Mouse (Mus musculus): Measurements from ENCODE around the gene Arf4. TPM values are rescaled to one million over a fixed set of nuclear protein-coding genes. Genes with fewer than 3 reads are reported as not detected.
A peak's percentile ranks its signal among the peaks of the same experiment; 100 is the strongest.
"Not testable (repeated sequence)": the region's sequence is repeated elsewhere in the genome, so short reads cannot be mapped to it uniquely, and the experiment has no call there.

Arf4 gene
- polyA plus RNA-seq, 1 experiment = 69.6 TPM

DNA sequence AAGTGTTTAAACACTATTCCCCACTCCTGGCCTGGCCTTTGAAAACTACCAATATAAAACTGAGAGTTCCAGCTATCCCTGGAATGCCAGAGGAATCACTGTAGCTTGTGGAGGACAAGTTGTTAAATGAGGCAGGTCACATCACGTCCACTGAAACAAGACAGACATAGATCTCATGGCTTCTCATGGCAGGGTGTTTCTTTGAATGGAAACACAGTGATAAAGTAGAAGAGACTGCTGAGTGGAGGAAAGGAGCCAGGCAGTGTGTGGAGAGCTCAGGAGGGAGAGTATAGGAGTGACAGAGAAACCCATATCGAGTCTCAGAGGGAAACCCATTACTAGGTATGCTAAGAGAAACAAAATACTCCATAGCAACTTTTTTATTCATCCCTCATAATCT lies 52.9 kb downstream of the Arf4 start:
- no peak for TF ChIP-seq CTCF (IDR thresholded peaks at IDR 0.05; ENCODE audit: extremely low read depth, insufficient read depth, insufficient read length, insufficient replicate concordance)
- TF ChIP-seq POLR2A (IDR thresholded peaks at IDR 0.05; ENCODE audit: low read depth, low read length) = no peak
- no peaks in the 10 kb centered on the region for H3K36me3 ChIP-seq (ENCODE audit: control insufficient read depth, insufficient read depth, low read length)
- no peaks in the 10 kb centered on the region for H3K27me3 ChIP-seq (ENCODE audit: control insufficient read depth, insufficient read depth, low read length)
- WGBS = 77% methylated on average over 2 of the region's 2 CpGs
- H3K27ac ChIP-seq (ENCODE audit: insufficient read depth, low read length) = no peak overlapping the region
- no peak overlapping the region for H3K4me3 ChIP-seq (ENCODE audit: extremely low read depth, insufficient read depth, insufficient read length)
- DNase-seq (ENCODE audit: low read depth in 1 of 2, low spot score in 2 of 2) = no peak
- H3K4me1 ChIP-seq (ENCODE audit: control insufficient read depth, insufficient read depth, insufficient read length) = no peaks in the 10 kb centered on the region

DNA sequence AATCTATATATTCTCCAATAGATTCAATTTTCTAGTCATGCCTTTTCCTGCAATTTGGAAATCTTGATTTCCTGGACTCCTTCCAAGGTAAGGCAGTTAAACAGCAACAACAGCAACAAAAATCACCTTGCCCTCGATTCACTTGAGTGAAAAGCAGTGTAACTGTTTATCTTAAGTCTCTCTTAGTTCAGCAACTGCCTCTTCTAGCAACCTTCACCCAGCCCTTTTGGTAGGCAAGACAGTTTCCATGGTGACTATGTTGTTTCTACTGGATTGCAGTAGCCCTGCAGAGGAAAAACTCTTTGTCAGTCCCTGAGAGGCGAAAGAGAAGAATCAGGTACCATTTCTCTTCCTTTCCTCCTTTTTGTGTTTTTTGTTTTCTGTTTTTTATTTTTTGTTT lies 53.5 kb downstream of the Arf4 start:
- Histone ChIP-seq H3K27me3 (ENCODE audit: control insufficient read depth, insufficient read depth, low read length) (no peaks in the 10 kb centered on the region), H3K4me3 (ENCODE audit: extremely low read depth, insufficient read depth, insufficient read length) (no peak overlapping the region), H3K4me1 (ENCODE audit: control insufficient read depth, insufficient read depth, insufficient read length) (no peaks in the 10 kb centered on the region), H3K27ac (ENCODE audit: insufficient read depth, low read length) (no peak overlapping the region), H3K36me3 (ENCODE audit: control insufficient read depth, insufficient read depth, low read length) (no peaks in the 10 kb centered on the region)
- WGBS = 76% methylated on average over 2 of the region's 2 CpGs
- no peak for DNase-seq (ENCODE audit: low read depth in 1 of 2, low spot score in 2 of 2)
- TF ChIP-seq POLR2A (IDR thresholded peaks at IDR 0.05; ENCODE audit: low read depth, low read length) (no peak), CTCF (IDR thresholded peaks at IDR 0.05; ENCODE audit: extremely low read depth, insufficient read depth, insufficient read length, insufficient replicate concordance) (no peak)

DNA sequence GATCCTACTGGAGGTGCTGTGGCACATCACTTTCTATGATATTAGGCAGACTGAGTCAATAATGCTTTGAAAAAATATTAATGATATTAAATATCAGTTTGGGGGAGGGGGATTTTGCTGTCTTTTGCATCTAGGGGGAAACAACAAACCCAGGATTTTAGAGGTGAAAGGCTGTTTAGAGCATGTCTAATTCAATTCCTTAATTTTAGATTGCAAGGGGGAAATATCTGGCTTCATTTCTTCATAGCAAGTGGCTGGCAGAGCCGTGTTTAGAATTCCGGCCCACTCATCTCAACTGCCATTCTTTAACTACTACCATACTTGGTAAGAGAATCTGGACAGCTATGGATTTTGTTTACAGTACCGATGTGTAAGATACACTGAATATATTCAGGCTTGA lies 55.1 kb downstream of the Arf4 start, which contains the start of gene Dnah12:
TSS of gene Dnah12 (plus strand) at position 301 of the 400 bp plus-strand sequence.
- DNase-seq (ENCODE audit: low read depth in 1 of 2, low spot score in 2 of 2) = no peak
- Histone ChIP-seq H3K27ac (ENCODE audit: insufficient read depth, low read length) (no peak within 1 kb of the TSS), H3K4me3 (ENCODE audit: extremely low read depth, insufficient read depth, insufficient read length) (no peak within 1 kb of the TSS), H3K36me3 (ENCODE audit: control insufficient read depth, insufficient read depth, low read length) (no peaks in the 10 kb centered on the region), H3K27me3 (ENCODE audit: control insufficient read depth, insufficient read depth, low read length) (no peaks in the 10 kb centered on the region), H3K4me1 (ENCODE audit: control insufficient read depth, insufficient read depth, insufficient read length) (no peaks in the 10 kb centered on the region)
- TF ChIP-seq POLR2A (IDR thresholded peaks at IDR 0.05; ENCODE audit: low read depth, low read length) = no peak
- no peak for TF ChIP-seq CTCF (IDR thresholded peaks at IDR 0.05; ENCODE audit: extremely low read depth, insufficient read depth, insufficient read length, insufficient replicate concordance)
- WGBS = 95% methylated on average over 3 of the region's 3 CpGs

DNA sequence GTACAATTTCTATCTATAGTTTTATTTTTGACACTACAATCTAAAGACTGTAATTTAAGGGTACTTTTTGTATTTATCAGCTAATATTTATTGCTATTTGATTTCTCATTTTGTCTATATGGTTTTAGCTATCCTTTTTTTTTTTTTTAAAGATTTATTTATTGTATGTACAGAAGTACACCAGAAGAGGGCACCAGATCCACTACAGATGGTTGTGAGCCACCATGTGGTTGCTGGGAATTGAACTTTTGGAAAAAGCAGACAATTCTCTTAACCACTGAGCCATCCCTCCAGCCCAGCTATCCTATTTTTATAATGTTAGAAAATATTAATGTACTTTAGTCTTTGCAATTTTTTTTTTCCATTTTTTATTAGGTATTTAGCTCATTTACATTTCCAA lies 60.0 kb downstream of the Arf4 start:
- TF ChIP-seq POLR2A (IDR thresholded peaks at IDR 0.05; ENCODE audit: low read depth, low read length) (no peak), CTCF (IDR thresholded peaks at IDR 0.05; ENCODE audit: extremely low read depth, insufficient read depth, insufficient read length, insufficient replicate concordance) (no peak)
- Histone ChIP-seq H3K27ac (ENCODE audit: insufficient read depth, low read length) (no peak overlapping the region), H3K36me3 (ENCODE audit: control insufficient read depth, insufficient read depth, low read length) (no peaks in the 10 kb centered on the region), H3K27me3 (ENCODE audit: control insufficient read depth, insufficient read depth, low read length) (no peaks in the 10 kb centered on the region), H3K4me1 (ENCODE audit: control insufficient read depth, insufficient read depth, insufficient read length) (no peaks in the 10 kb centered on the region), H3K4me3 (ENCODE audit: extremely low read depth, insufficient read depth, insufficient read length) (no peak overlapping the region)
- peak in 1 of 2 experiments; percentile 19 for DNase-seq (ENCODE audit: low read depth in 1 of 2, low spot score in 2 of 2)

DNA sequence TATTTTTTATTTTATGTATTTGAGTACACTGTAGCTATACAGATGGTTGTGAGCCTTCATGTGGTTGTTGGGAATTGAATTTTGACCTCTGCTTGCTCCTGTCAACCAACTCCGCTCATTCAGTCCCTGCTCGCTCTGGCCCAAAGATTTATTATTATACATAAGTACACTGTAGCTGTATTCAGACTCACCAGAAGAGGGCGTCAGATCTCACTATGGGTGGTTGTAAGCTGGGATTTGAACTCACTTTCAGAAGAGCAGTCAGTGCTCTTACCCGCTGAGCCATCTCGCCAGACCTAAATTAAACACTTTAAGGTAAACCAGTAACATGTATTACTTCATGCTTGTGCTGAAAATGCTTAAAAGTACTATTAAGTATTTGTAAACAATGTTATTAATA lies 67.4 kb downstream of the Arf4 start:
- H3K4me1 ChIP-seq (ENCODE audit: control insufficient read depth, insufficient read depth, insufficient read length); H3K36me3 ChIP-seq (ENCODE audit: control insufficient read depth, insufficient read depth, low read length); DNase-seq (ENCODE audit: low read depth in 1 of 2, low spot score in 2 of 2); H3K27ac ChIP-seq (ENCODE audit: insufficient read depth, low read length); H3K27me3 ChIP-seq (ENCODE audit: control insufficient read depth, insufficient read depth, low read length); H3K4me3 ChIP-seq (ENCODE audit: extremely low read depth, insufficient read depth, insufficient read length): not testable (repeated sequence)
- WGBS = 90% methylated on average over 5 of the region's 5 CpGs

Other genes starting within 250 kb of the Arf4 start
- gene Slmap, start 103.1 kb upstream of the Arf4 start, polyA plus RNA-seq (2012; rRNA removed) = 9.3 and 14.8 TPM in 2 replicates
- 8.8 and 10.0 TPM in 2 replicates for gene Dennd6a, start 64.2 kb upstream of the Arf4 start, polyA plus RNA-seq (2012; rRNA removed)
- gene Pde12, start 31.8 kb downstream of the Arf4 start, polyA plus RNA-seq (2012; rRNA removed) = 4.0 and 6.2 TPM in 2 replicates
- gene Dnah12, start 55.2 kb downstream of the Arf4 start, polyA plus RNA-seq (2012; rRNA removed) = 0.02 and 0.06 TPM in 2 replicates

All from spleen, adult 2 months (tissue).